Mouse (Mus musculus): Measurements from ENCODE around the gene Gm15128. TPM values are rescaled to one million over a fixed set of nuclear protein-coding genes. Genes with fewer than 3 reads are reported as not detected.
"Not testable (repeated sequence)": the region's sequence is repeated elsewhere in the genome, so short reads cannot be mapped to it uniquely, and the experiment has no call there.

Gene Gm15128
- not detected in 2 replicates for polyA plus RNA-seq (2015; fragmentation: Nextera tagmentation; extraction: Ambion mirVana)

- not testable (repeated sequence) for H3K4me2 ChIP-seq (ENCODE audit: low read depth, low read length); H3K4me3 ChIP-seq (ENCODE audit: low read length); H3K27me3 ChIP-seq (ENCODE audit: control insufficient read depth, insufficient read depth, low read length); H3K9me3 ChIP-seq (replicated peaks; ENCODE audit: control insufficient read depth, low read length); ATAC-seq (replicated peaks; ENCODE audit: extremely low read depth, insufficient read depth, low FRiP score); H3K36me3 ChIP-seq (ENCODE audit: control insufficient read depth, insufficient read depth); H3K9ac ChIP-seq (ENCODE audit: low read length); H3K4me1 ChIP-seq (ENCODE audit: control insufficient read depth, insufficient read depth, low read length); H3K27ac ChIP-seq (ENCODE audit: low read length)
- WGBS: 74% methylated on average over 7 of the region's 7 CpGs
Observed at GRCm38 (mm10) chrX:147765691-147766090, at the start of gene Gm15128. Gene Gm15128, plus strand, starts transcription at chrX:147765991.

Other genes starting within 250 kb of the Gm15128 start
- 1.9 and 2.2 TPM in 2 replicates for gene Lrch2, start 211.9 kb upstream of the Gm15128 start, polyA plus RNA-seq (2015; fragmentation: Nextera tagmentation; extraction: Ambion mirVana)
- gene Gm15080, start 227.0 kb downstream of the Gm15128 start, polyA plus RNA-seq (2015; fragmentation: Nextera tagmentation; extraction: Ambion mirVana): not detected in 2 replicates

All from heart, embryonic 16.5 days (tissue).